Mouse (Mus musculus): ENCODE measurements at regions not wholly inside any gene's neighbourhood (a gene's known extent, or its start where the extent isn't known, plus 50 kb on each side); places are given as distances from the start of the nearest gene placed in this dataset.

DNA sequence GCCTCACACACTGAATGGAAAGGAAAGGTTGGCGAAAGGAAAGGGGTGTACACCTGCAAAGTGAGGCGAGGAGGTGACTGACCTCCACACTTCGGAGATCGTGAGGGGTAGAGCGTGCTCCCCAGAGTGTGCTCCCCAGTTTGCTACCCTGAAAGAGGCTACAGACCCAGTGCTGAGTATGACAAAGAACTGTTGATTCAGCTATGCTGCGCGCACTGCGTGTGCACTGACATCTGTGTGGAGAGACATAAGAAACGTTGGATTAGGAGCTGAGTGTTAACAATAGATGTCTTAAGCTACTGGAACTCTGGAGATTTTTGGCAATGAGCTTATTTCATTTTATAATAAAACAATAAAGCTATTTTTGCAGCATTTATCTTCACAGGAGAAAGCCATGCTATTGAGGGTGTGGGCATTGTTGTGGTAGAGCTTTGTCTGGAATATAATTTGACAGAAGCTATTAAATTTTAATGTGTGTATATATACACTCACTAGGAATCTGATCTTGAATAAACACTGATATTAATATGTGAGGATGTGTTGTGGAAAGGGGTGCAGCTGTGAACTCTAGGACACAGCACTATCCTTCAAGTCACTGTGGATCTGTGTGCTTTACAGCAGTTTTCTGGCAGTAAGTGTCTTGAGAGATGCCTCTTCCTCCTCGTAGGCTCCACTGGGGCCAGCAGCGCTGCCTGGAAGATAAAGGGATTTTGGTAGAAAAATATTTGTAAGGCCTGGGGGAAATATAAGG, 271.2 kb upstream of the Zfp637 start:
- no peak for DNase-seq (ENCODE audit: low spot score in 2 of 2)

DNA sequence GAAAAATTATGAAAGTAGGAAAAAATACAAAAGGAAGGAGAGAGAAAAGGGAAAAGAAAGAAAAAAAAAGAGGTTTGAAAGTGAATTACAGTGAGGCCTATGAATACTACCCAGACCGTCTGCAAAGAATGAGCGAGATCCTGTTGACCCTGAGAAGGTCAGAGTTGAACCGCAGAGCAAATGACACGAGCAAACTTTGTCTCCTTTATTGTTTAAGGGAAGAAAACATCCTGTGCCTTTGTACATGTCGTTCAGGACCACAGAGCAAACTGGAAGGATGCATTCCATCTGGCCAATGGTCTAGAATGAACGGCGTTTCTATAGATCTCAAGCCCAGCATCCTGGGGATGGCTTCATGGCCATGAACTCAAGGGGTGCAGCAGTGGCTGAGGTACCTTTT, 270.6 kb upstream of the Zfp637 start:
- DNase-seq (ENCODE audit: low spot score in 2 of 2): no peak

GRCm38 (mm10) chr6:117570791-117571190, 270.2 kb upstream of the Zfp637 start:
- no peak for DNase-seq (ENCODE audit: low spot score in 2 of 2)

GRCm38 (mm10) chr6:117572006-117572405, 269.0 kb upstream of the Zfp637 start:
- DNase-seq (ENCODE audit: low spot score in 2 of 2): no peak

GRCm38 (mm10) chr6:117573371-117573770, 267.6 kb upstream of the Zfp637 start:
- no peak for DNase-seq (ENCODE audit: low spot score in 2 of 2)

DNA sequence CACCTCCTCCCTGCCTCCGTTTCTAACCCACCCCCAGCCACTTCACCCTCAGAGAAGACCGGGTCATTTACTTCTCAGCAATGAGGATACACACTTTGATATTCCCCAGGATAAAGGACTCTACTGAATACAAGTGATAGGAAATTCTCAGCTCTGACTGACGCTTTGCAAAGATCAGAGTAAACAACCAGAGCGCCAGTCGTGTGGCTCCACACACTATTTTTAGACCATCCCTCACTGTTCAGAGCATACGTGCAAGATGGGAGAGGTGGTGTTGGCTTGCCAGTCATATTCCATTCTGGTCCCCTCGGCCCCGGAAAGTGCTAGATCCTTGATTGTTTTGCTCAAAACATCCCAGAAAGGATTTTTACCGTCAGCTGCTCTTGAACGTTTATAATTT, 266.8 kb upstream of the Zfp637 start:
- peak in 1 of 2 experiments; percentile 38 for DNase-seq (ENCODE audit: low spot score in 2 of 2)

GRCm38 (mm10) chr6:117575057-117575456, 265.9 kb upstream of the Zfp637 start:
- no peak for DNase-seq (ENCODE audit: low spot score in 2 of 2)

- no peak for DNase-seq (ENCODE audit: low spot score in 2 of 2)
Measured at GRCm38 (mm10) chr6:117576021-117576420, 265.0 kb upstream of the Zfp637 start.

DNA sequence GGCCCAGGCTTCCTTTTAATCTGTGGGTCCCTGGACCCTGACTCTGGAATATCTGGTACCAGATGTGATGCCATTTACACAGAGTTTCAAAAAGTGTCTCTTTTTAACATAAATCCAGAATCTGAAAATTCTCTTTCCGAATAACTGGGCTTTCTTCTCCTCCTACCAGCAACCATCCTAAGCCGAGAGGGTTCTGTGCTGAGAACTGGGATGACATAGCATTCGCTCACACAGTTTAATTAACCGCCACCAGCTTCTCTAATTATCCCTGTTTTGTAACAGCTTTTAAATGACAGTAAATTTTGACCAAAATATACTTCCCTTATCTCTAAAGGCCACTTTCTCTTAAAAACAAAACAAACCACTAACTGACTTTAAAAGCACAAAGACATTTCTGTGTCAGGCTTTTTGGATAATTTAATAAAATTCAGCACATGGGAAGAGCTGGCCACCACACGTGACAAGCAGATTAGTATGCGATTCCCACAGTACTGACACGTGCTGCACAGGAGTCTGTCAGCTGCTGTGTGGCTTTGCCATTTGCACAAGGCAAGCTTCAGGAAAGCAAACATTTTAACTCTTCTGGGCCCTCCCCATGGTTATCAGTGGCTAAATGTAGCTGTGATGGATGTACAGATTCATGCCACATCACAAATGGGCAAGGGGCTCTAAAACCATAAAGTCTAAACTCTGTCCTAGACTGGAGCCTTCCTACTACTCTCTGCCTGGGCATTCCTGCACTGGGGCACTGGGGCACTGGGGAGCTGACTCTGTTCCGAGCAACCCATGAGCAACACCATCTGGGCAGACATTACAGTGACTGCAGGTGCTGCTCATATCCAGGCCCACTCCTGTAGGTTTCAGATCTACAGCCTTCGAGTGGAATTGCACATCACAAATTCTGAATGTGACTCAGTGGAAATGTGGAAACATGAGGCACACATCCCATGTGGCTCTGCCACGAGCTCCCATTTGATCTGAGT, 263.1 kb upstream of the Zfp637 start:
- no peak for DNase-seq (ENCODE audit: low spot score in 2 of 2)

DNA sequence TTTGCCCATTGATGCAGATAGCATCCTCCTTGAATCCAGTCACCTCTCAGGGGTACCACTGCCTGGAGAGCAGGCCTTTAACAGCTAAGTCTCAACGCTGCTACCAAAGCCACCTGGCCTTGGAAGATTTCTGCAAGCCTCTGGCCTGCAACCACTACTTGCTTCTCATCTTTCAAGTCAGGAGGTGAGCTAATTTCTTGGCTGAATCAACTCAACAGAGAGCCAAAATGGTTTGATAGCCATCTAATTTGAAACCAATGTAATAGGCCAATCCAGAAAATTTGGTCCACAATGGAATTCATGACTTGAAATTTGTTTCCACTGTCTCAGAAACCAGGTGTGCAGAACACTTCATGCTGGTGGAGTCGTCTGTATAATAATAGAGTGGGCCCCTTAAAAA, 260.0 kb upstream of the Zfp637 start:
- no peak for DNase-seq (ENCODE audit: low spot score in 2 of 2)

DNA sequence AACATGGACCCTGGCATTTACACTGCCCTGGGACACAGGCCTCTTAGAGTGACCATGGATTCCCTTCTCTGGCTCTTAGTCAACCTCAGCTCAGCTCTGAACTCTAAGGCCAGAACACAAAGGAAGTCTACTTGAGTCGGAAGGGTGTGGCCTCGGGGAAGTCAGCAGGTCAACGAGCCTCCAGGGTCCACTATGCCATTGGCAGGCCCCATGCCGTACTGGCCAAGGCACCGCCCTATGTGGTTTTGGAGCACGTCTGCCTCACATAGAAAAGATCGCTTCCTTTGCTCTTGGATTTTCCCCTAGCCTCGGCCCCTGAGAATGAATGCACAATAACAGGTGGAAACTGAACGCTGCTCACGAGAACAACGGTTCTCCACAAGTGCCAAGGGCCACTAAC, 257.9 kb upstream of the Zfp637 start:
- DNase-seq (ENCODE audit: low spot score in 2 of 2): peak in 1 of 2 experiments; percentile 47

GRCm38 (mm10) chr6:117584563-117584962, 256.4 kb upstream of the Zfp637 start:
- no peak for DNase-seq (ENCODE audit: low spot score in 2 of 2)

- peak in 1 of 2 experiments; percentile 35 for DNase-seq (ENCODE audit: low spot score in 2 of 2)
Measured at GRCm38 (mm10) chr6:117596166-117596840, 244.7 kb upstream of the Zfp637 start.

DNA sequence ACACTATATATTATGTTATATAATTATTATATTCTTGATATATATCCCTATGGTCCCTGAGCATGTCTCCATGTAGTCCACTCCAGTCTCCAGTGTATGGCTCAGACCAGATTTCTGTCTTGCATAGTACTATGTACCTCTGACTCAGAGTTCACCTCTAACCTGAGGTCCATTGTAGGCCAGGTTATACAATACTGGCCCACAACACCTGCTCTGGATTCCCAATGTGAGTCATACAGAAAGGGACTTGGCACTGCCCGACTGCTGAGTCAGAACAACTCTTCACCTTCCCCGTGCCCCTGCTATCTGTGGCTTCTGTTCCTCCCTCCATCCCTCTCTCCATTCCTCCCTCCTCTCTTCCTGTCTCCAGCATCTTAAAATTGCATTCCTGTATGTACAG, 236.1 kb upstream of the Zfp637 start:
- DNase-seq (ENCODE audit: low spot score in 2 of 2): peak in 1 of 2 experiments; percentile 37

DNA sequence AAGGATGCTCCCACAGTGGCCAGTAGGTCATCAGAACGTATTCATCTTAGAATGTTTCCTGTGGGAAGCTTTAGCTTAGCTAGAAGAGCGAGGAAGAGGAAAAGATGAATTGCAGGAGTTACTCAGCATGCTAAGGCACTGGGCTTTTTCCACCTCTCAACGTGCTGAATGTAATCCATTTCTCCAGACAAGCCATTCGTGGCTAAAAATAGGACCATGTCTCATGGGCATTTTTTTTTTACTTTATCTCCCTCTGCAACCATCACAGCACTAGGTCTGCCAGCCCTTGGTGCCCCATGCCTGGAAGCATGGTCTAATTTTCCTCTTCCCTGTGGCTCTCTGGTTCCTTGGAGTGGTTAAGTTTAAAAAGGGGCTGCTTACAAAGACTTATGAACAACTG, 235.3 kb upstream of the Zfp637 start:
- DNase-seq (ENCODE audit: low spot score in 2 of 2): peak in 1 of 2 experiments; percentile 19

- peak in 1 of 2 experiments; percentile 37 for DNase-seq (ENCODE audit: low spot score in 2 of 2)
Measured at GRCm38 (mm10) chr6:117606211-117606610, 234.8 kb upstream of the Zfp637 start.

- DNase-seq (ENCODE audit: low spot score in 2 of 2): peak in 1 of 2 experiments; percentile 36
Measured at GRCm38 (mm10) chr6:117607023-117607422, 234.0 kb upstream of the Zfp637 start.

- DNase-seq (ENCODE audit: low spot score in 2 of 2): peak in 1 of 2 experiments; percentile 52
Measured at GRCm38 (mm10) chr6:117609476-117610404, 231.2 kb upstream of the Zfp637 start.

GRCm38 (mm10) chr6:117611281-117611680, 229.7 kb upstream of the Zfp637 start:
- DNase-seq (ENCODE audit: low spot score in 2 of 2): peak in 1 of 2 experiments; percentile 43

DNA sequence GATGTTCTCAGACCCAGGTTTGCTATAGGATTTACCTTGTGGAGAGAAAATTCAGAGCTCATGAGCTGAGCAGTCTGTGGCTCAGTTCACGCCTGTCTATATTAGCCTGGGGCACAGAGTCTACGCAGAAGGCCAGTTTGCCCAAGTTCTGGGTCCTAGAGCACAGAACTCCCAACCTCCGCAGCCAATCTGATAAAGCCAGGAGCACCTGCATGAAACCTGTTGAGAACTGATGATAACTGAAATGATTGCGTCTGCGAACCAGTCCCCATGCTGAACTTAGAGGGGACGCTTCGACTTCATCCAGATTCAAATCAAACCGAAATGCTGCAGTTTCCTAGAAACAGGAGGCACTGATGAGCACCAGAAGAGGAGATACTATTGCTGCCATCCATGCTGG, 229.0 kb upstream of the Zfp637 start:
- peak in 1 of 2 experiments; percentile 19 for DNase-seq (ENCODE audit: low spot score in 2 of 2)

DNA sequence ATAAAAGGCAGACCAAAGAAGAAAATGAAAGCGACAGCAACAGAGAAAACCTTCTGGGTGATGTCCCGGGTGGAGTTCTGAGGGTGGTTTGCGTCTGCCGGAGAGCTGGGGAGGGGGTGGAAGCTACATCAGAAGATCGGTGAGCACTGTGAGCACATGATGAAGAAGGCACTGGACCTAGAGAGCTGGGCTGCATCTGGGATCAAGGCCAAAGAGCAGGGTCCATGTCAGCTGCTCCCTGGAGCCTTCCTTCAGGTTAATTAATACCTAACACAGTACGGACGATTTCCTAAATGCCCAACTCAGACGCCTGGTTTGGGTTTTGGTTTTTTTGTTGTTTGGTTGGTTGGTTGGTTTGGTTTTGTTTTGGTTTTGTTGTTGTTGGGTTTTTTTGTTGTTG, 228.6 kb upstream of the Zfp637 start:
- peak in 1 of 2 experiments; percentile 33 for DNase-seq (ENCODE audit: low spot score in 2 of 2)
